Mouse (Mus musculus) CD4-positive, CD25-positive, alpha-beta regulatory T cell (primary cell): ENCODE results near the gene Enpp4. TPM values are rescaled to one million over a fixed set of nuclear protein-coding genes. Genes with fewer than 3 reads are reported as not detected.

Experiments used
- polyA plus RNA-seq: library from polyadenylated mRNA; unstranded; fragments of 100-300 nt; shearing (Covaris generic); gene quantifications from one replicate; pipeline ENCODE4 v1.2.1, GENCODE M21; 2017

Enpp4 gene
- polyA plus RNA-seq, result 9.1 TPM

GRCm38 (mm10) chr17:44105287-44106138 is at the start of gene Enpp4:
Enpp4 (minus strand) TSS chr17:44105809.

GRCm38 (mm10) chr17:44078631-44079350 is 26.8 kb downstream of the Enpp4 start, which contains the start of gene Enpp5:
Enpp5 (plus strand) TSS chr17:44078813.

Other genes starting within 250 kb of the Enpp4 start
- 10.2 TPM for gene Enpp5, start 27.0 kb downstream of the Enpp4 start, polyA plus RNA-seq
- 0.06 TPM for gene Clic5, start 82.8 kb upstream of the Enpp4 start, polyA plus RNA-seq